Mouse (Mus musculus) embryonic stem cell, embryonic (primary cell): Measurements from ENCODE around the gene Map7.

ENCODE experiments used
- CTCF ChIA-PET, 4 experiments: fragments of 300-600 bp in 2 of 4; fragments of 350-600 bp in 2 of 4; sonication (Branson Sonifier 250); formaldehyde crosslinking; loops; one replicate each; lab custom pipeline; 2022; ENCODE audit warnings: inconsistent platforms in 2 of 4; lab: Charles Lee
- POLR2A ChIA-PET, 4 experiments: fragments of 300-600 bp in 2 of 4; fragments of 350-600 bp in 2 of 4; sonication (Branson Sonifier 250); formaldehyde crosslinking; loops; one replicate each; lab custom pipeline; 2022; ENCODE audit warnings: antibody characterized with exemption in 4 of 4, inconsistent platforms in 1 of 4; lab: Charles Lee

Map7 gene

GRCm38 (mm10) chr10:20169927-20170604, 21.8 kb downstream of the Map7 start:
- CTCF ChIA-PET = interaction anchor here (0.6 to 2.7 kb wide), 31 partner anchors 9 to 462 kb away, joined by 3 to 14 read pairs (median 4); partner anchors contain the start of gene Map7 (in 4 of the 4)
- POLR2A ChIA-PET = interaction anchor here (0.6 to 2.5 kb wide), 20 partner anchors 9 to 809 kb away, joined by 3 to 19 read pairs (median 4); partner anchors contain the start of gene Map7 (in 3 of the 4)

- POLR2A ChIA-PET = interaction anchor here (0.6 to 2.5 kb wide), 24 partner anchors 8 to 810 kb away, joined by 3 to 19 read pairs (median 4); partner anchors contain the start of genes Map7 (in 3 of the 4) and Mtfr2 (in 1 of the 4)
- CTCF ChIA-PET = interaction anchor here (0.6 to 2.7 kb wide), 31 partner anchors 8 to 462 kb away, joined by 3 to 14 read pairs (median 4); partner anchors contain the start of gene Map7 (in 4 of the 4)
These were observed 22.4 kb downstream of the Map7 start for GRCm38 (mm10) chr10:20170605-20171088.

GRCm38 (mm10) chr10:20171209-20171608, 22.9 kb downstream of the Map7 start:
- ChIA-PET CTCF (interaction anchor here (0.6 to 2.7 kb wide), 17 partner anchors 7 to 1277 kb away, joined by 3 to 14 read pairs (median 5); partner anchors contain the start of gene Map7 (in 4 of the 4)), POLR2A (interaction anchor here (0.8 to 2.5 kb wide), 21 partner anchors 8 to 264 kb away, joined by 3 to 19 read pairs (median 4); partner anchors contain the start of genes Map7 (in 2 of the 4) and Mtfr2 (in 1 of the 4))

GRCm38 (mm10) chr10:20171756-20172155, 23.5 kb downstream of the Map7 start:
- ChIA-PET CTCF (interaction anchor here in 3 of 4 experiments (0.6 to 2.7 kb wide), 6 partner anchors 18 to 1277 kb away, joined by 3 to 14 read pairs (median 8); partner anchors contain the start of gene Map7 (in 2 of the 3)), POLR2A (interaction anchor here in 2 of 4 experiments (0.8 to 2.5 kb wide), 11 partner anchors 10 to 176 kb away, joined by 3 to 19 read pairs (median 7); partner anchors contain the start of genes Map7 (in 2 of the 2) and Mtfr2 (in 1 of the 2))

- CTCF ChIA-PET = interaction anchor here in 1 of 4 experiments (1.3 kb wide), 1 partner anchor 25 kb away, joined by 3 read pairs; the partner anchor contains the start of gene Map7
- POLR2A ChIA-PET = interaction anchor here in 3 of 4 experiments (0.8 to 1.3 kb wide), 3 partner anchors 11 to 16 kb away, joined by 3 read pairs; no protein-coding TSS in a partner anchor
These were observed 25.5 kb downstream of the Map7 start for GRCm38 (mm10) chr10:20173733-20174132.

- POLR2A ChIA-PET = interaction anchor here (0.7 to 3.3 kb wide), 20 partner anchors 9 to 138 kb away, joined by 3 to 16 read pairs (median 4); partner anchors contain the start of genes Bclaf1 (in 1 of the 4) and Map7 (in 1 of the 4)
These were observed 27.8 kb downstream of the Map7 start for GRCm38 (mm10) chr10:20176054-20176453.

GRCm38 (mm10) chr10:20178807-20179605, 30.7 kb downstream of the Map7 start:
- ChIA-PET CTCF (interaction anchor here in 1 of 4 experiments (1.5 to 2.2 kb wide), 2 partner anchors 8 to 30 kb away, joined by 3 to 8 read pairs; partner anchors contain the start of gene Map7), POLR2A (interaction anchor here (0.6 to 1.6 kb wide), 19 partner anchors 8 to 950 kb away, joined by 3 to 7 read pairs (median 3); no protein-coding TSS in a partner anchor)

More at GRCm38 (mm10) chr10:20176054-20176453, 27.8 kb downstream of the Map7 start:
- CTCF ChIA-PET = no interaction called here

- ChIA-PET POLR2A (interaction anchor here (0.6 to 2.1 kb wide), 11 partner anchors 10 to 132 kb away, joined by 3 to 7 read pairs (median 4); partner anchors contain the start of gene Bclaf1 (in 1 of the 4)), CTCF (interaction anchor here in 1 of 4 experiments (0.6 to 1.1 kb wide), 3 partner anchors 11 to 45 kb away, joined by 3 to 4 read pairs (median 3); partner anchors contain the start of gene Map7)
These were observed 32.9 kb downstream of the Map7 start for GRCm38 (mm10) chr10:20181198-20181597.

- POLR2A ChIA-PET = interaction anchor here (0.6 to 2.1 kb wide), 14 partner anchors 11 to 131 kb away, joined by 3 to 7 read pairs (median 4); partner anchors contain the start of gene Bclaf1 (in 1 of the 4)
- CTCF ChIA-PET = interaction anchor here in 2 of 4 experiments (0.6 to 1.1 kb wide), 4 partner anchors 11 to 59 kb away, joined by 3 to 4 read pairs (median 3); partner anchors contain the start of gene Map7 (in 1 of the 2)
These were observed 33.6 kb downstream of the Map7 start for GRCm38 (mm10) chr10:20181680-20182399.

- POLR2A ChIA-PET = interaction anchor here in 2 of 4 experiments (0.8 to 1.3 kb wide), 3 partner anchors 11 to 128 kb away, joined by 3 to 4 read pairs (median 3); partner anchors contain the start of gene Bclaf1 (in 1 of the 2)
- CTCF ChIA-PET = no interaction called here
These were observed 36.1 kb downstream of the Map7 start for GRCm38 (mm10) chr10:20184326-20184725.

- POLR2A ChIA-PET = interaction anchor here in 3 of 4 experiments (0.6 to 3.9 kb wide), 5 partner anchors 9 to 12 kb away, joined by 3 to 16 read pairs (median 3); no protein-coding TSS in a partner anchor
- CTCF ChIA-PET = no interaction called here
These were observed 37.0 kb downstream of the Map7 start for GRCm38 (mm10) chr10:20185264-20185663.

- POLR2A ChIA-PET = interaction anchor here (0.6 to 5.4 kb wide), 11 partner anchors 10 to 127 kb away, joined by 3 to 27 read pairs (median 4); partner anchors contain the start of gene Bclaf1 (in 1 of the 4)
- CTCF ChIA-PET = interaction anchor here in 1 of 4 experiments (0.6 kb wide), 1 partner anchor 16 kb away, joined by 14 read pairs; no protein-coding TSS in a partner anchor
These were observed 37.5 kb downstream of the Map7 start for GRCm38 (mm10) chr10:20185806-20186205.

- ChIA-PET CTCF (interaction anchor here in 2 of 4 experiments (0.5 to 1.0 kb wide), 3 partner anchors 54 to 571 kb away, joined by 3 to 6 read pairs (median 3); no protein-coding TSS in a partner anchor), POLR2A (interaction anchor here (0.7 to 5.4 kb wide), 28 partner anchors 8 to 125 kb away, joined by 3 to 27 read pairs (median 4); partner anchors contain the start of genes Map7 (in 2 of the 4) and Bclaf1 (in 1 of the 4))
These were observed 38.6 kb downstream of the Map7 start for GRCm38 (mm10) chr10:20186800-20187273.

- ChIA-PET CTCF (interaction anchor here in 1 of 4 experiments (0.7 kb wide), 1 partner anchor 64 kb away, joined by 3 read pairs; no protein-coding TSS in a partner anchor), POLR2A (interaction anchor here in 2 of 4 experiments (0.8 to 5.4 kb wide), 13 partner anchors 8 to 122 kb away, joined by 3 to 27 read pairs (median 4); partner anchors contain the start of genes Bclaf1 (in 1 of the 2) and Map7 (in 1 of the 2))
These were observed 42.0 kb downstream of the Map7 start for GRCm38 (mm10) chr10:20190139-20190747.
